Mouse (Mus musculus) naive thymus-derived CD4-positive, alpha-beta T cell, adult 2 months (primary cell): ENCODE measurements around the gene Zbtb32.
A peak's percentile ranks its signal among the peaks of the same experiment; 100 is the strongest.

Experiments
- DNase-seq: peaks from one replicate; pipeline ENCODE4 v3.0.0-alpha.2; 2011; ENCODE audit warnings: low read depth

Zbtb32 gene

DNA sequence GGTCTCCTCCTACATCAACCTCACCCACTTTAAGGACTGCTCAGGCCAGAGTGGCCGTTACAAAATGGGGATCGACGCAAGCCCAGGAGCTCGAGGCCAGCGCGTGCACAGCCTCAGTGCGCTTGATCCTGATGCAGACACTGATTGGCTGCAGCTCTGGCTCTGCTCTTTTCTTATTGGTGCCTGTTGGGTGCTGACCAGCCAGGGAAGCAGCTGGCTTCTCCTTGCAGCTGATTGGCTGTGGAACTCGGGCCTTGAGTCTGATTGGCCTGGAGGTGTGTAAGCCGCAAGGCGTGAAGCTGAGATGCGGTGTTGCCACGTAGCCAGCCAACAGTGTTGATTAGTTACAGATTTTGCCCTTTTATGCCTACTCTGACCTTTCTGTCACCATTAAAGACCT, at the start of gene Zbtb32:
Zbtb32 (minus strand) TSS at position 124 of the 400 bp plus-strand sequence.
- no peak for DNase-seq

DNA sequence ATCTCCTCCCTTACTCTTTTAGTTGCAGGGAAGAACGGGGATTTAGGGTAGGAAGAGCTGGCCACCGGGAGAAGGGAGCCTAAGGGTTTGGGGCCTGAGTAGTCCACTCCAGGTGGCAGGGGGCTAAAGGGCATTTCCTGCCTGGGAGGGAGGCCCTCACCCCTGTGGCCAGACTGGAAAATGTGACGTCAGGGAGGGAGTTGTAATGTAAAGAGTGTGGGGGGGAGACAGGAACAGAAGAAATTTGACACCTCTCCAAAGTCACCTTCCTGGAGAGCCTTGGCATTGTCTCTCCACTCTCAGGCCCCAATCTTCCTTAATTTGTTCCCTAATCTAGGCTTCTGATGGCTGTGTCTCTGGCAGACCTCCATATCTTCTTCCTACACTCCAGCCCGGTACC, 40.4 kb upstream of the Zbtb32 start:
- no peak for DNase-seq

- DNase-seq = no peak
These were observed 37.7 kb upstream of the Zbtb32 start for GRCm38 (mm10) chr7:30636395-30636794.

- DNase-seq = no peak
These were observed 37.0 kb upstream of the Zbtb32 start, which contains the start of gene Etv2 for GRCm38 (mm10) chr7:30635752-30636151. Etv2 (minus strand) TSS chr7:30635852.

DNA sequence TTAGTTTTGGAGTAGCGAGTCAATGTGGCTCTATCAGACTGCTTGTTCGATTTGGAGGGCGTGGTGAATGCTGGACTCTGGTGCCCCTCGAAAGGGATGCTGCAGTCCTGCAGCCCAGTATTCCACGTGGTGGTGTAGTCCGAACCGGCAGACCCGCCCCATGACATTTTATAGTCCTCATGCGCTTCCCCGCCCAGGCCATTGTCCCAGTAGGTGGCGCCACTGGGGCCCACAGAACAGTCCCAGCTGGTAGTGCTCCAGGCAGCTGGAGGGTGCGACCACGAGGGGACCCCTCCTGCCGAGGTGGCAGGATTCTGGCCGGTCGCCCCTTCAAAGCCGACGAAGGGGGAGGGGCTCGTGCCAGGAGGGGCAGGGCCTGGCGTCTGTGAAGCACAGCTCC, 35.9 kb upstream of the Zbtb32 start:
- peak; percentile 62 for DNase-seq

GRCm38 (mm10) chr7:30633762-30634412, 35.2 kb upstream of the Zbtb32 start:
- no peak for DNase-seq

- DNase-seq = no peak
These were observed 30.3 kb upstream of the Zbtb32 start for GRCm38 (mm10) chr7:30629013-30629412.

DNA sequence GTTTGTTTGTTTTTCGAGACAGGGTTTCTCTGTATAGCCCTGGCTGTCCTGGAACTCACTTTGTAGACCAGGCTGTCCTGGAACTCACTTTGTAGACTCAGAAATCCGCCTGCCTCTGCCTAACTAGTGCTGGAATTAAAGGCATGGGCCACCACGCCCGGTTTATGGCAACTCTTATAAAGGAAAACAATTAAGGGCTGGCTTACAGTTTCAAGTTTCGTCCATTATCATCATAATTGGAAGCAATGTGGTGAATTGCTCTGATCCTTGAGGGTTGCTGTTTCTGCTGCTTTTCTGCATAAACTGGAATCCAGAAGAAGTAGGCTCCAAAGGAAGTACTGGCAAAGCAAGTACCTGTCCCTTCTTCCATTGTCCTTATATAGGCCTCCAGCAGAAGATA, 27.9 kb upstream of the Zbtb32 start:
- DNase-seq = no peak

- DNase-seq = peak; percentile 95
These were observed 27.0 kb upstream of the Zbtb32 start, which contains the start of gene Cox6b1 for GRCm38 (mm10) chr7:30625530-30626384. Cox6b1 (minus strand) TSS chr7:30626151.

DNA sequence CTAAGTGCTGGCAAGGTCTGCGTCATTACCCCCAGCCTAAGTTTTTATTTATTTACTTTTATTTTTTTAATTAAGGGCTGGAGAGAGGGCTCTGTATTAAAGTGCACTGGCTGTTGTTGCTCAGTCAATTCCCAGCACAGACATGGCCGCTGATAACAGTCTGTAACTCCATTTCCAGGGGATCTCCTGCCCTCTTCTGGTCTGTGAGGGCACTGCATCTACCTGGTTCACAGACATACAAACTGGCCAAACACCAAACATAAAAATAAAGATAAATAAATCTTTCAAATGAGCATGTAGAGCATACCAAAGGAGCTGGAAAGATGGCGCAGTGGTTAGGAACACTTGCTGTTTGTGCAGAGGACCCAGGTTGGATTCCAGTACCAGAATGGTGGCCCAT, 20.5 kb upstream of the Zbtb32 start:
- DNase-seq = peak; percentile 55

DNA sequence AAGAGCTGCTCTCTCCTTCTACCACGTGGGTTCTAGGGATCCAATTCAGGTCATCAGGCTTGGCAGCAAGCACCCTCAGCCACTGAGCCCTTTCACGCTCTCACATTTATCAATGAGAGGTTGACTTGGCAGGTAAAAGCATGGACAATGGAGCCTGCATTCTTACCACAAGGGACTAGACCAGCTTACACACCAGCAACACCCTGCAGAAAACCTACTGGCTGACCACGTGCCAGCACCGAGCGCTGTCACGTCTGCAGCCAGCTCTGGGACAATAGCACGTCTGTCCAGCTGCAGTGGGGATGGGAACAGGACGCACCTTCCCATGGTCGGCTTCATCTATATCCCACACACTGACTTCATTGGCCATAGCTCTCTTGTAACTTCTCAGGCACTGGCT, 19.9 kb upstream of the Zbtb32 start:
- DNase-seq = no peak

- no peak for DNase-seq
These were observed 16.5 kb upstream of the Zbtb32 start for GRCm38 (mm10) chr7:30615049-30615760.

DNA sequence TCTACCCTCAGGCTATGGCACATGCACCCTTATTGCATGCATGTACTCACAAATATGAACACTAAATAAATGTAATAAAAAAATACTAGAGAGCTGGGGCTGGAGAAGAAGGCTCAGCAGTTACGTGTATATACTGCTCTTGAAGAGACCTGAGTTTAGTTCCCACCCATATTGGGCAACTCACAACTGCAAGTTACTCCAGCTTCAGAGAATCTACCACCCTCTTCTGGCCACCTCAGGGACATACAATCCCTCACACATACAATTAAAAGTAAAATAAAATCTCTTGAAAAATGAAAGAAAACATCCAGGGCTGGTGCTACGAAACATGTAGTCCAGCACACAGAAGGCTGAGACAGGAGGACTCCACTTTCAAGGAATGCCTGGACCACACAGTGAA, 15.7 kb upstream of the Zbtb32 start:
- DNase-seq = peak; percentile 60

GRCm38 (mm10) chr7:30613529-30614112, 14.9 kb upstream of the Zbtb32 start:
- peak; percentile 76 for DNase-seq

DNA sequence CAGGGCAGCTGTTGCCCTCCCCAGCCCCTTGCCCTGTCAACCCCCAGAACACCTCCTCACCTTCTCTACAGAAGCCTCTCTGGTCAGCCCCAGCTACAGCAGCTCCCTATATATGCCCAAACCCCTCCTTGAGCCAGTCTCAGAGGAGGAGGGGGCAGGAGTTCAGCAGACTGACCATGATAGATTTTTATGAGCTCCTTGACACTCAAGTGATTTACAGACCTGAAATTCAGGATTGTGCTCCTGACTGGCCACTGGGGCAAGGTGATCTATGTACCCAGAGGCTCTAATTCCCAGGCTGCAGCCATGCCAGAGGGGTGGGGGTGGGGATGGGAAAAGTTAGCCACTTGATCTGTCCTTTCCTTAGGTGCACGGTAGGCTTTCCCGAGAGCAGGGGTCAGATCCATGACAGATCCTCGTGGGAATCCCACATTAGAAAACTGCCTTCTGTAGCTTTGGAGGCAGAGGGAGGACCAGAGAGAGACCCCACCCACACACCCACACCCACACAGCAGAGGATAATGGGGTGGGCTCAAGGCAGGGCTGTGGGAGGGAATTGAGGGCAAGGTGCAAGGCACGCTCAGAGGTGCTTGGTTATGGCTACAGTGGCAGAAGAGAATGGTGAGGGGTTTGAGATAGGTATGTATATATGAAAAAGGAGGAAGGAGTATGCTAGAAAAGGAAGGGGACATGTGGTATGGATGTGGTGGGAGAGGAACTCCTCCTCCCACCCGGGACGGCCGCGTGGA, 14.1 kb upstream of the Zbtb32 start, which contains the start of gene Upk1a:
Upk1a (minus strand) TSS at position 194 of the 749 bp plus-strand sequence.
- no peak for DNase-seq

DNA sequence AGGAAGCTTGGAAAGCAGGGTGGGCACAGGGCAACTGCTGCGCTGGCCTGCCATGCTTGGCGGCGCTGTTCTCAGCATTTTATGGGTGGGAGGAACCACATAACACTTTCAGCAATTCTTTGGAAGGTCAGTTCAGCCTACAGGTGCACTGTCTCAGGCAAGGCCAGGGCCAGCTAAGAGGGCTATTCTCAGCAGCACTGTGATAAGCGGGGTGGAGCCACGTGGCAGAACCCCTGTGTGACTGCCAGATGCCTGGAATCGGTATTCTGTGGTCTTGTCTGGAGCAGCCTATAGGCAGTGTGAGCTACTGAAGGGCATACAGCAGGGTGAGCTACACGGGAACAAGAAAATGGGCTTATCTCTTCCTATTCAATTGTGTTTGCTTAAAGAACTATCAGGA, 11.3 kb upstream of the Zbtb32 start:
- no peak for DNase-seq

- DNase-seq = no peak
These were observed 9.8 kb upstream of the Zbtb32 start for GRCm38 (mm10) chr7:30608476-30608875.

GRCm38 (mm10) chr7:30607706-30608309, 9.1 kb upstream of the Zbtb32 start:
- peak; percentile 79 for DNase-seq

GRCm38 (mm10) chr7:30604944-30605343, 6.2 kb upstream of the Zbtb32 start:
- no peak for DNase-seq

DNA sequence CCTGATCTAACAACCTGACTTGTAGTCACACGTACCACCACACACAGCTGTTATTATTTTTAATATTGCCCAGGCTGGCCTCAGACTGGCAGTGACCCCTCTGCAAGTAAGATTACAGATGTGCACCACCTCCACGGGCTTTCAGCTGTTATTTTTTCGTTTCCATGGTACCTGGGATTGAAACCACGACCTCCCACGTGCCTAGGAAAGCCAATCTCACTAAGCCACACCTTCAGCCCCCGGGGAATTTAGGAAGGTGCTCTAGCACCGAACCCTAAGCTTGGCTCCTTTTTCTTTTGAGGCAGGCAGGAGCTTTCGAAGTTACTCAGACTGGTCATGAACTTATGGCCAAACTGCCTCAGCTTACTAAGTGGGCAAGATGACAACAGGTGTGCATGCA, 5.7 kb upstream of the Zbtb32 start:
- DNase-seq = no peak

DNA sequence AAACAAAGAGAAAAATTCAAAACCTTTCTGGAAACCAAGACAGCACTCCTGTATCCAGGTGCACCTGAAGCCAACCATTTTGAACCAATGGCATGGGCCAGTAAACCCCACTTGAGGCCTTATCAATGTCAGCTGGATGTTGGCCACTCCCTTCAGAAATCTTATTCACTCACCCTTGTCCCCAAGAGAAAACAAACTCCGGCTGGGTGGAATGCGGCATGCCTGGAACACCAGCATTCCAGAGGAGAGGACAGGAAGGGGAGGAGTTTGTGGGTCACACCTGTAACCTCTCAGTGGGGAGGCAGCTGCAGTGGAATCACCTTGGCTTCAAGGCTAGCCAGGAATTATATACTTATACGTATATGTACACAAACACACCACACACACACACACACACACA, 3.9 kb upstream of the Zbtb32 start:
- no peak for DNase-seq
